Mouse (Mus musculus) common myeloid progenitor, adult 5-6 weeks (primary cell): ENCODE data around the gene Stk11. TPM values are rescaled to one million over a fixed set of nuclear protein-coding genes. Genes with fewer than 3 reads are reported as not detected.
A peak's percentile ranks its signal among the peaks of the same experiment; 100 is the strongest.

Experiments used
- ATAC-seq: replicated peaks from 2 replicates; pipeline ENCODE4 v1.8.0; 2016; ENCODE audit warnings: low read depth, mild to moderate bottlenecking, moderate TSS enrichment, inconsistent platforms; ENCODE audit not compliant: poor library complexity, severe bottlenecking
- total RNA-seq: library from RNA; stranded (forward); fragments of 200-1000, 187-1606 nt; gene quantifications from 2 replicates; pipeline ENCODE4 v1.2.3, GENCODE M21; 2017

The Stk11 gene
- total RNA-seq, 1 experiment from 2014 or later, result 139 TPM

GRCm38 (mm10) chr10:80152873-80153260 is 37.3 kb downstream of the Stk11 start:
- ATAC-seq, result no peak

GRCm38 (mm10) chr10:80153713-80154112 is 38.1 kb downstream of the Stk11 start:
- ATAC-seq, result no peak

- no peak for ATAC-seq
Observed at GRCm38 (mm10) chr10:80154384-80154783, 38.8 kb downstream of the Stk11 start.

- no peak for ATAC-seq
Observed at GRCm38 (mm10) chr10:80155277-80155676, 39.7 kb downstream of the Stk11 start.

GRCm38 (mm10) chr10:80156002-80156751 is 40.6 kb downstream of the Stk11 start:
- ATAC-seq, result no peak

- no peak for ATAC-seq
Observed at GRCm38 (mm10) chr10:80156752-80157053, 41.1 kb downstream of the Stk11 start.

- ATAC-seq, result no peak
Observed at GRCm38 (mm10) chr10:80157141-80157929, 41.7 kb downstream of the Stk11 start.

- ATAC-seq, result peak; percentile 19
Observed at GRCm38 (mm10) chr10:80158307-80158986, 42.8 kb downstream of the Stk11 start.

GRCm38 (mm10) chr10:80159021-80159560 is 43.5 kb downstream of the Stk11 start:
- no peak for ATAC-seq

GRCm38 (mm10) chr10:80159561-80160454 is 44.2 kb downstream of the Stk11 start:
- ATAC-seq, result peak; percentile 78

- no peak for ATAC-seq
Observed at GRCm38 (mm10) chr10:80160455-80161371, 45.1 kb downstream of the Stk11 start.

- ATAC-seq, result no peak
Observed at GRCm38 (mm10) chr10:80161522-80162242, 46.1 kb downstream of the Stk11 start.

- no peak for ATAC-seq
Observed at GRCm38 (mm10) chr10:80162243-80162608, 46.6 kb downstream of the Stk11 start.

GRCm38 (mm10) chr10:80162716-80163299 is 47.2 kb downstream of the Stk11 start:
- ATAC-seq, result no peak

- no peak for ATAC-seq
Observed at GRCm38 (mm10) chr10:80163721-80164120, 48.1 kb downstream of the Stk11 start.

GRCm38 (mm10) chr10:80164161-80164997 is 48.8 kb downstream of the Stk11 start:
- no peak for ATAC-seq

- ATAC-seq, result peak; percentile 48
Observed at GRCm38 (mm10) chr10:80164998-80165344, 49.4 kb downstream of the Stk11 start.
